Comparison of ENCODE assay signal across 14 mouse cellular contexts in genomic region chr2:146606170-146606569, GRCm38 (mm10).
"Had no signal": no experiment of that assay in that cellular context is flagged by ENCODE, and none has a peak within 500 bp of the region (broad histone marks: within the 10 kb centered on the region; RNA-seq: fewer than 3 reads in every experiment).

No protein-coding gene starts in this region.

- H3K4me3 ChIP-seq: left cerebral cortex, adult 2 months; limb, embryonic 10.5 days; liver, embryonic 15.5 days; midbrain, embryonic 12.5 days; neural tube, embryonic 12.5 days had no signal

- DNase-seq: kidney, adult 2 months; kidney, postnatal 25 days; lung, adult 2 months; lung, postnatal 36 days; right cerebral cortex, postnatal 25 days; thymus, adult 18-20 months; thymus, postnatal 14 days had no signal

- H3K4me2 ChIP-seq: liver, embryonic 11.5 days; liver, embryonic 15.5 days; midbrain, embryonic 12.5 days; neural tube, embryonic 12.5 days had no signal

- H3K27me3 ChIP-seq: liver, embryonic 15.5 days; midbrain, embryonic 12.5 days; neural tube, embryonic 12.5 days had no signal

- H3K4me1 ChIP-seq: limb, embryonic 10.5 days; liver, embryonic 15.5 days; midbrain, embryonic 12.5 days; neural tube, embryonic 12.5 days had no signal

- H3K9me3 ChIP-seq: limb, embryonic 10.5 days; liver, embryonic 15.5 days; midbrain, embryonic 12.5 days; neural tube, embryonic 12.5 days had no signal

- H3K27ac ChIP-seq: left cerebral cortex, adult 2 months; limb, embryonic 10.5 days; liver, embryonic 15.5 days; midbrain, embryonic 12.5 days; neural tube, embryonic 12.5 days had no signal

- H3K36me3 ChIP-seq: limb, embryonic 10.5 days; liver, embryonic 15.5 days; midbrain, embryonic 12.5 days; neural tube, embryonic 12.5 days had no signal

- ATAC-seq: lung, postnatal 0 days had no signal

- H3K9ac ChIP-seq: liver, embryonic 15.5 days; midbrain, embryonic 12.5 days; neural tube, embryonic 12.5 days had no signal
